Mouse (Mus musculus) cerebellum, postnatal 4 days (tissue): ENCODE data around the gene Rpl9.

Source experiments
- DNase-seq, 2 experiments: peaks; one replicate each; pipeline ENCODE4 v3.0.0; 2022; ENCODE audit warnings: low spot score in 2 of 2, mixed read lengths in 1 of 2

Rpl9 gene

DNA sequence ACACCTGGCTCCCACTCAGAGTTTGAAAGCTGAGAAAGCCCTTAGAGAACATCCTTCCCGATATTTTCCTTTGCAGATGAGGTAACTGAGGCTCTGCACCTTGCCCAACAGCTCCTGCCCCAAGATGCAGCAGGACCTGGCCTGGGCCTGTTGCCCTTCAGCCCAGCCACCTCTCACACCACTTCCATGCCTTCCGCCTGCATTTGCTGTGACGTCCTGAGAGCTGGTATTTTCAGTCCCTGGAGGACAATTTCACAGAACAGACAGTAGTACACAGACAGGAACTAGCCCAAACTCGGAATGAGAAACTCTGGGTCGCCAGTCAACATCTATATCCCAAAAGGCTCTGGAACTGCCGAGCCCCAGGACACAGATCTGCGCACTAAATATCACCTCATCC is 16.5 kb downstream of the Rpl9 start:
- DNase-seq, result no peak

DNA sequence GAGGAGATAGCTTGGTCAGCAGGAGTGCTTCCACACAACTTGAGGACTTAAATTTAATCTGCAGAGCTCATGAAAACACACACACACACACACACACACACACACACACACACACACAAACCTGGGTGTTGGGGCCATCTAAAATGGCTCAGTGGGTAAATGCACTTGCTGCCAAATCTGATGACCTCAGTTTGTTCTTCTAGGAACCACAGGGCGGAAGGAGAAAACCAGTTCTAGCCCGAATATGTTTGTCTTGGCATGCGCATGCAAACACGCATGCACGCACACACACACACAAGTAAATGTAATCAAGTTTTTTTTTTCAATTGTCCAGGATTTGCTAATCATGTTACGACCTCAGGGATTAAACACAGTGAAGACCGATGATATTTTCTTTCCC is 19.7 kb downstream of the Rpl9 start:
- no peak for DNase-seq

GRCm38 (mm10) chr5:65367837-65368236 is 23.4 kb downstream of the Rpl9 start:
- DNase-seq, result no peak

GRCm38 (mm10) chr5:65357771-65358170 is 33.5 kb downstream of the Rpl9 start:
- DNase-seq, result no peak

DNA sequence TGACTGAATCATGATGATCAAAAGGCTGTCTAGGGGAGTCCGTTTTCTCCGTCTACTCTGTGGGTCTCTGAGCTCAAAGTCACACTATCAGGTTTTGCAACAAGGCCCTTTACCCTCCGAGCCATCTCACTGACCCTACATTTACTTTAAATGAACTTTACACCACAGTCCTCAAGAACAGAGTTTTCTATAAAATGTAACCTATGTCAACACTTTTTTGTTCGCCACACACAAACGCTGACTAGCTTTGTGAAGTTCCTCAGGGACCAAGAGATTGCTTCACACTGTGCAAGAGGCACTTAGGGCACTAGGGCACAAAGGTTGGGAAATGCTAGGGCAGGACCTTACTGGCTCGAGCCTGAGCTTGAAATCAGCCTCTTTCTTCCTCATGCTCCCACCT is 34.4 kb downstream of the Rpl9 start:
- no peak for DNase-seq

GRCm38 (mm10) chr5:65354985-65355384 is 36.3 kb downstream of the Rpl9 start:
- DNase-seq, result no peak

- DNase-seq, result no peak
These were observed 37.1 kb downstream of the Rpl9 start for GRCm38 (mm10) chr5:65354097-65354496.

- no peak for DNase-seq
These were observed 40.7 kb downstream of the Rpl9 start for GRCm38 (mm10) chr5:65350508-65350907.

DNA sequence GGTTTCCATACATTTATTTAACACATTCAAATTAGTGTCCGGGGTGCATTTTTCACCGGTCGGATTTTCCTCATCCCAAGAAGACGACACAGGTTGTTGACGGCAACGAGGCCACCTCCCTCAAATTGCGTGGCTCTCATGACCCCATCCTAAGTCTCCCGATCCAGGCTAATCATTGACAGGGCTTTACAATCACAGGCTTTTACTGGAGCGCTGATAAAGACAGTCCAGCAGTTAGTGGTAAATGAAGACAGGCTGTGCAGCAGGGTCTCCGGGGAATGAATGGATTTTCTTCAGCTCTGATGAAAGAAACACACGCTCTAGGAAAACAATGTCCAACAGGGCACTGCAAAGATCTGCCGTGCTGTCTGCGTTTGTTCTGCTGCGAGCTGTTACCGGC is 43.1 kb downstream of the Rpl9 start, which contains the start of gene Klb:
Klb (plus strand) TSS at position 147 of the 400 bp plus-strand sequence.
- no peak for DNase-seq

- DNase-seq, result no peak
These were observed 51.1 kb downstream of the Rpl9 start for GRCm38 (mm10) chr5:65340167-65340566.

GRCm38 (mm10) chr5:65338394-65338793 is 52.9 kb downstream of the Rpl9 start:
- DNase-seq, result no peak
